Mouse (Mus musculus) activated CD4-positive, CD25-positive, alpha-beta regulatory T cell, adult 9 weeks (primary cell): Measurements from ENCODE around the gene Glyctk. TPM values are rescaled to one million over a fixed set of nuclear protein-coding genes. Genes with fewer than 3 reads are reported as not detected.

Source experiments
- polyA plus RNA-seq: library from polyadenylated mRNA; unstranded; fragments of 100-300 nt; shearing (Covaris generic); gene quantifications from one replicate; pipeline ENCODE4 v1.2.1, GENCODE M21; 2017

Gene Glyctk
- 7.4 TPM for polyA plus RNA-seq

DNA sequence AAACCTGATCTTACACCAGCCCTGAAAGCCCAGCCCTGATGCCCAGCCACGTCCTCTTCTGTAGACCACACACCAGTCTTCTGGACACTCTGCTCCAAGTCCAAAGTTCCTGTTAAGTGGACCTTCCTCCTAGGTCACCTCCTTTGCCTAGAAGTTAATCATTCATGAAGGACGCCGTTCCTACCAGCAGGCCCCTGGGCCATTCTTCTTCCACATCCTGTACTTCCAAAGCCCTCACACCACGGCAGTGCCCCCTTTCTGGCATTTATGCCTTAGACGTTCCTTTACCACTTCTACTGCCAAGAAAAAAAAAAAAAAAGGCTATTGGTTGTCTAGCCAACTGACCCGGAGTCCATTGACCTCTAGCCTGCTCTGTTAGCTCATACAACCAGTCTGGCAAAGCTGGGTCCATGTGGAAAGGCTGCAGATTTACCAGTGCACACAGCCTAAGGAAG, at the start of gene Glyctk:
Gene Glyctk, minus strand, starts transcription at position 102 of the 455 bp plus-strand sequence.

DNA sequence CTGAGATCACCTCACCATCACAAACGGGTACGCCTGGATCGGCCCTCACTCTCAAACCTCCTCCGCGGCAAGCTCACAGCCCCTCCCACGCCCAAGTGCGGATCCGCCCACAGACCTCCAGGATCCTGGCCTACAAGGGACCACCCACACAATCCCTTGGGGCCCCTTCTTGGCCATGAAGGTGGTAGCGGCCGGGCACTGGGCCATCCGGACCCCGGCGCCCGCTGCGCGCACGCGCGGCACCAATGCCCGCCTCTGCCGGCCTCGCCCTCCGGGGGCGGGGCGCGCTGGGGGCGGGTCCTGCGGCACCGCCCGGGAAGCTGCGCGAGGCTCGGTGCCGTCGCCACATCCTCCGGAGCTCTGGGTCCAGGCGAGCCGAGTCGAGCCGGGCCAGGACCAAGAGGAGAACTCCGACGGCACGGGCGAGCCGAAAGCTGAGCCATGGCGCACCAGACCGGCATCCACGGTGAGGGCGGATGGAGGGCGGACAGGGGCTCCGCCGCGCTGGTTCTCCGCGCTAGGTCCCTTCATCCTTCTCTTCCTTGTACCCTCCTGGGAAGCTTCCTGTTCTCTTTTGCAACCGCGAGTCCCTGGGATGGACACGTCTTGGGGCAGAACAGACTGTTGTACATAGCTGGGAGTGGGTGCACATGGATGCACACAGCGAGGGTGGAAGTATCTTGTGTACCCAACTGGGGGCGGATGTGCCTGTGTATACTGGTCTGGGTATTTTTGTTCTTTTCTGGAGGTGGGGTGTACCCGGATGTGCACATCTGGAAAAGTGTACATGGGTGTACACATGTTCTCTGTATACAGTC, 45.1 kb upstream of the Glyctk start, which contains the start of gene Twf2:
Gene Twf2, plus strand, starts transcription at position 290 of the 818 bp plus-strand sequence.

DNA sequence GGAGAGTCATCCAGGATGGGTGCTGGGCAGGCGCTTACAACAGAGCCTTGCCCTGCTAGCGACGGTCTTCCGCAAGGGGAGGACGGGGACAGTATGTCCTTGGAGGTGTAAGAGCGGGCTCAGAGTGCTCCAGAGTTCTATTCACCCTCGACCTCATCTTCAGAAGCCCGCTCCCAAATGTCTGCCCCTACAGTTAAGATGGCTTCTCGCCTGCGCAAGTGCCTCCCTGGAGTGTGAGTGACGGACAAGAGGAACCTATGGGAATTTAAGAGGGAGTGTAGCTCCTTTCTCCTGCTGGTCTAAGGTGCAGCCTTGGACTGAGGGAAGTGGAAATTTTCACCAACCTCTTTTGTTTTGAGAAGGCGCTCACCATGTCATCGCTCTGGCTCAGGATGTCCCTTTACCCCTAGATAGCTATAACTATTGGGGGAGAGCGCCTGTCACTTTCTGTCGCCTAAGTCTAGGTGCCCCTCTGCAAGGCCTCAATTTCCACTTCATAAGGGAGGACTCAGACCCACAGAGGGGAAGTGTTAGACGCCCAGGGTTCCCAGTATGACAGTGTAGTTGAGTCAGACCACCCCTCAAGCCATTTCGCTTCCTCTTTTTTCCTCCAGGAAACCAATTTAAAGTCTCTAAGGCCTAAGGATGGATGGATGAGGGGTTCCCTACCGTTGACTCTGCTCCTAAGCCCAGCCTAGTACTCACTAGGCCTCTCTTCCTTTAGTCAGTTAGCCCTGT, 41.8 kb upstream of the Glyctk start, which contains the start of gene Ppm1m:
Gene Ppm1m, minus strand, starts transcription at position 212 of the 738 bp plus-strand sequence.

DNA sequence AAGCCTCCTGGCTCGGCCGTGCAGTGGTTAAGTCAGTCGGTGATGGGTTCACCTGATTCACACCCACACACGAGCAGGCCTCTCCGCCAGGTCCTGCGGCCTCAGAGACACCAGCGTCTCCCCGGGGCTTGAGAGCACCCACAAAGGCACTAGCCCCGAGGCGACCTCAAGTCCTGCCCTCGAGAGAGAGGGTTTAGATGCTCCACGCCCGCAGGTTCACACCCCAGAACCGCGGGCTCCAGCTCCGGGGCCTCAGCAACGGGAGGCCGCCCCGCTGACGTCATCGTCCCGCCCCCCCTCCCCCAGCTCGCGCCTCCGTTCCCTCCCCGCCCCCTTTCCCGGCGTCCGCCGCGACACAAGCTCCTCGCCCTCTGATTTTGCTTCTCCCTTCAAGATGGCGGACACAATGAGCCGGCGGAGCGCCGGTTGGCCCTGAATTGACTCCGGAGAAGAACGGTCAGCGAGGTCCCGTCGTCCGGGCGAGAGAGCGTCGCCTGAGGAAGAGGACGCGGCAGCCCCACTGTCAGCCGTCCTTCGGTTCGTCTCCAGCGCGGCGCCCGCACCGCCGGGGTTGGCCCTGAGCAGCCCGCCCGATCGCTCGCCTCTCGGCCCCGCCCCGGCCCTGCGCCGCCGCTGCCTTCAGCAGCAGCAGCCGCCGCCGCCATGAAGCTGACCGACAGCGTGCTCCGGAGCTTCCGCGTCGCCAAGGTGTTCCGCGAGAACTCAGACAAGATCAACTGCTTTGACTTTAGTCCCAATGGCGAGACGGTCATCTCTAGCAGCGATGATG, 12.8 kb upstream of the Glyctk start, which contains the start of gene Wdr82:
Gene Wdr82, plus strand, starts transcription at position 373 of the 790 bp plus-strand sequence.

Other genes with a start within 250 kb of the Glyctk start
- not detected for gene Col6a5, start 197.5 kb downstream of the Glyctk start, polyA plus RNA-seq
- not detected for gene Col6a4, start 61.4 kb downstream of the Glyctk start, polyA plus RNA-seq
- 43.8 TPM for gene Wdr82, start 12.8 kb upstream of the Glyctk start, polyA plus RNA-seq
- 16.7 TPM for gene Ppm1m, start 41.6 kb upstream of the Glyctk start, polyA plus RNA-seq
- 342 TPM for gene Twf2, start 45.0 kb upstream of the Glyctk start, polyA plus RNA-seq
- not detected for gene Tlr9, start 64.5 kb upstream of the Glyctk start, polyA plus RNA-seq
- gene Alas1, start 90.5 kb upstream of the Glyctk start, polyA plus RNA-seq = 54.4 TPM
- 6.9 TPM for gene Poc1a, start 122.9 kb upstream of the Glyctk start, polyA plus RNA-seq
- 12.0 TPM for gene Dusp7, start 210.5 kb upstream of the Glyctk start, polyA plus RNA-seq